Comparison of ENCODE assay signal across 16 mouse cellular contexts in the genomic region with DNA sequence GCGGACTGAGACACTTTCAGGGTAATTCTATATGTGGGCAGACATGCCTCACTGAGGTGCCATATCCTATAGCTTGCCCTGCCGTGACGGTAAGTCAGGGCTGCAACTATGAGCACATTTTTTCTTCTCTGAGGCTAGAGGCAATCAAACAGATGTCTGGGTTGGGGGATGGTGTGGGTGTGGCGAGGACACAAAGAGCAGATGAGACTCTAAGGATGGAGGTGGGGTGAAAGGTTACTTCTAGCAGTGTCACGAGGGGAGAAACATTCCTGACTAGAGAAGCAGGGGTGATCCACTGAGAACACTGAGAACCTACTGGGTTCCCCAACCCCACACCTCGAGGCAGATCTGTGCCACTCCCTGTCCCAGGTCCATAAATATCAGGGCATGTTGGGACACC. TPM values are rescaled to one million over a fixed set of nuclear protein-coding genes. Genes with fewer than 3 reads are reported as not detected.
DNase-seq lines count a peak whose midpoint lies in the region; ATAC-seq and TF ChIP-seq lines count a peak whose summit lies in the region.
"Had no signal": no experiment of that assay in that cellular context is flagged by ENCODE, and none has a peak within 500 bp of the region (broad histone marks: within the 10 kb centered on the region; RNA-seq: fewer than 3 reads in every experiment).

No protein-coding gene starts in this region.

- no peak overlapping the region for H3K9ac ChIP-seq in kidney, embryonic 15.5 days
- H3K9ac ChIP-seq in ES-Bruce4 (ENCODE audit: low read depth, poor library complexity, severe bottlenecking): no peak overlapping the region
- H3K9ac ChIP-seq in midbrain, embryonic 16.5 days (ENCODE audit: low read depth, low read length): no peak overlapping the region
- H3K9ac ChIP-seq: forebrain, embryonic 15.5 days; hindbrain, embryonic 14.5 days had no signal

- H3K4me2 ChIP-seq in kidney, embryonic 15.5 days: no peak overlapping the region
- H3K4me2 ChIP-seq in myocyte (ENCODE audit: low read depth): peak overlapping the region; percentile 22
- H3K4me2 ChIP-seq in midbrain, embryonic 16.5 days (ENCODE audit: low read length): no peak overlapping the region
- H3K4me2 ChIP-seq: forebrain, embryonic 15.5 days; heart, embryonic 11.5 days; hindbrain, embryonic 14.5 days had no signal

- peaks cover 91% of the 10 kb centered on the region for H3K36me3 ChIP-seq in kidney, embryonic 15.5 days
- H3K36me3 ChIP-seq in ES-Bruce4 (ENCODE audit: control insufficient read depth, insufficient read depth, low read length, poor library complexity, severe bottlenecking): peaks cover 41% of the 10 kb centered on the region
- H3K36me3 ChIP-seq in myocyte (ENCODE audit: control insufficient read depth, insufficient read depth): peaks cover 22% of the 10 kb centered on the region
- H3K36me3 ChIP-seq in midbrain, embryonic 16.5 days (ENCODE audit: control insufficient read depth, insufficient read depth, low read length): peaks cover 10% of the 10 kb centered on the region; the same call in 1 of the 2 replicates

- H3K79me2 ChIP-seq in myocyte (ENCODE audit: control insufficient read depth, insufficient read depth): peaks cover 34% of the 10 kb centered on the region

- no peak overlapping the region for H3ac ChIP-seq in myocyte (ENCODE audit: control insufficient read depth, insufficient read length)

- TF ChIP-seq CTCF in ES-Bruce4 (IDR thresholded peaks at IDR 0.05; ENCODE audit: low read depth, low read length): no peak

- DNase-seq in kidney, postnatal 10 days: no peak
- peak; percentile 43 for DNase-seq in ZHBTc4 (ENCODE audit: low read depth, low spot score)
- no peak for DNase-seq in spleen, postnatal 4 days (ENCODE audit: low spot score in 2 of 2)
- DNase-seq: adrenal gland, adult 8-10 months; layer of hippocampus, adult 9-11 months; right cerebral cortex, postnatal 14 days; thymus, postnatal 25 days had no signal

- H3K4me3 ChIP-seq in kidney, embryonic 15.5 days (replicated peaks): no peak overlapping the region
- H3K4me3 ChIP-seq in ES-Bruce4 (ENCODE audit: low read depth, low read length): no peak overlapping the region
- no peak overlapping the region for H3K4me3 ChIP-seq in myocyte
- no peak overlapping the region for H3K4me3 ChIP-seq in midbrain, embryonic 16.5 days (ENCODE audit: low read depth, low read length)
- H3K4me3 ChIP-seq: forebrain, embryonic 15.5 days had no signal

- WGBS in kidney, embryonic 15.5 days: 42% methylated on average over 6 of the region's 6 CpGs
- 75% methylated on average over 6 of the region's 6 CpGs for whole genome bisulfite sequencing in midbrain, embryonic 16.5 days

- no peaks in the 10 kb centered on the region for H3K27me3 ChIP-seq in kidney, embryonic 15.5 days
- H3K27me3 ChIP-seq in ES-Bruce4 (ENCODE audit: control insufficient read depth, insufficient read depth, low read length, poor library complexity, severe bottlenecking): no peaks in the 10 kb centered on the region
- no peaks in the 10 kb centered on the region for H3K27me3 ChIP-seq in myocyte (ENCODE audit: control insufficient read depth, insufficient read depth, insufficient read length)
- H3K27me3 ChIP-seq in midbrain, embryonic 16.5 days (ENCODE audit: control insufficient read depth, insufficient read depth, low read depth, low read length): no peaks in the 10 kb centered on the region
- H3K27me3 ChIP-seq: CH12.LX; forebrain, embryonic 15.5 days had no signal

- H3K27ac ChIP-seq in kidney, embryonic 15.5 days: peak overlapping the region; percentile 16; the same call in 1 of the 2 replicates
- H3K27ac ChIP-seq in ES-Bruce4 (ENCODE audit: insufficient read depth, low read length): peak overlapping the region; percentile 76
- no peak overlapping the region for H3K27ac ChIP-seq in midbrain, embryonic 16.5 days (ENCODE audit: low read length)
- H3K27ac ChIP-seq: forebrain, embryonic 15.5 days; hindbrain, embryonic 14.5 days had no signal

- no peak for TF ChIP-seq POLR2A in ES-Bruce4 (IDR thresholded peaks at IDR 0.05; ENCODE audit: insufficient read depth, low read length)
- TF ChIP-seq POLR2A in myocyte (IDR thresholded peaks at IDR 0.05; ENCODE audit: insufficient read length, low read depth): no peak

- ATAC-seq in kidney, embryonic 15.5 days (replicated peaks; ENCODE audit: low FRiP score): no peak
- no peak for ATAC-seq in midbrain, embryonic 16.5 days
- ATAC-seq: forebrain, embryonic 15.5 days had no signal

- peaks cover 18% of the 10 kb centered on the region for H3K4me1 ChIP-seq in kidney, embryonic 15.5 days
- peaks cover 9% of the 10 kb centered on the region for H3K4me1 ChIP-seq in ES-Bruce4 (ENCODE audit: control insufficient read depth, insufficient read depth, low read length)
- H3K4me1 ChIP-seq in midbrain, embryonic 16.5 days (ENCODE audit: control insufficient read depth, insufficient read depth, low read length): no peaks in the 10 kb centered on the region

- no peaks in the 10 kb centered on the region for H3K9me3 ChIP-seq in kidney, embryonic 15.5 days (replicated peaks)
- no peaks in the 10 kb centered on the region for H3K9me3 ChIP-seq in ES-Bruce4 (replicated peaks; ENCODE audit: control insufficient read depth, insufficient read depth, low read length, poor library complexity, severe bottlenecking)
- no peaks in the 10 kb centered on the region for H3K9me3 ChIP-seq in midbrain, embryonic 16.5 days (replicated peaks; ENCODE audit: control insufficient read depth, low read length, poor library complexity, severe bottlenecking)
- H3K9me3 ChIP-seq: forebrain, embryonic 15.5 days had no signal

- TF ChIP-seq EP300 in ES-Bruce4 (IDR thresholded peaks at IDR 0.05; ENCODE audit: insufficient read depth, low read depth, low read length): 0 out of 2 replicates have a peak, but pooled peaks have one; percentile 42

TF ChIP-seq in myocyte, 11 proteins besides CTCF, POLR2A, EP300 and RAD21:
- TF ChIP-seq POLR2AphosphoS2 (IDR thresholded peaks at IDR 0.05; ENCODE audit: insufficient read length, low read depth) (no peak), REST (IDR thresholded peaks at IDR 0.05; ENCODE audit: insufficient read depth, insufficient read length) (no peak), E2F4 (IDR thresholded peaks at IDR 0.05; ENCODE audit: insufficient read depth) (no peak), USF1 (IDR thresholded peaks at IDR 0.05; ENCODE audit: low read depth) (no peak), MYOG (IDR thresholded peaks at IDR 0.05; ENCODE audit: control insufficient read depth in 1 of 3, insufficient read depth in 1 of 3, insufficient read length in 2 of 3, low read depth in 2 of 3) (no peak)

RNA-seq across cellular contexts. Expression of a gene that starts 13.7 kb away (rescaled TPM):
- polyA plus RNA-seq in kidney, embryonic 15.5 days (2015; fragmentation: Nextera tagmentation; extraction: Ambion mirVana): 0.60 and 0.71 TPM in 2 replicates
- polyA plus RNA-seq in ES-Bruce4 (2011; ENCODE audit: insufficient read depth, insufficient read length, low read depth, missing spikeins): 0.57 and 0.68 TPM in 2 replicates
- polyA plus RNA-seq in myocyte (2012; fragmentation: generic; extraction: Trizol): 2.0 TPM
- polyA plus RNA-seq in midbrain, embryonic 16.5 days (2015; fragmentation: Nextera tagmentation; extraction: Ambion mirVana): 16.6 and 18.3 TPM in 2 replicates

RNA-seq across cellular contexts. Expression of a gene that starts 15.8 kb away (rescaled TPM):
- 40.3 and 47.7 TPM in 2 replicates for polyA plus RNA-seq in kidney, embryonic 15.5 days (2015; fragmentation: Nextera tagmentation; extraction: Ambion mirVana)
- polyA plus RNA-seq in ES-Bruce4 (2011; ENCODE audit: insufficient read depth, insufficient read length, low read depth, missing spikeins) (71.5 and 75.2 TPM in 2 replicates), myocyte (2012; fragmentation: generic; extraction: Trizol) (50.9 TPM)
- polyA plus RNA-seq in midbrain, embryonic 16.5 days (2015; fragmentation: Nextera tagmentation; extraction: Ambion mirVana): 28.4 and 28.6 TPM in 2 replicates

RNA-seq across cellular contexts. Expression of a gene that starts 19.1 kb away (rescaled TPM):
- polyA plus RNA-seq in kidney, embryonic 15.5 days (2015; fragmentation: Nextera tagmentation; extraction: Ambion mirVana): 103 and 113 TPM in 2 replicates
- polyA plus RNA-seq in ES-Bruce4 (2011; ENCODE audit: insufficient read depth, insufficient read length, low read depth, missing spikeins) (57.0 and 64.0 TPM in 2 replicates), myocyte (2012; fragmentation: generic; extraction: Trizol) (112 TPM)
- polyA plus RNA-seq in midbrain, embryonic 16.5 days (2015; fragmentation: Nextera tagmentation; extraction: Ambion mirVana): 79.4 and 87.2 TPM in 2 replicates

RNA-seq across cellular contexts. Expression of a gene that starts 19.1 kb away (rescaled TPM):
- 104 TPM in 2 replicates for polyA plus RNA-seq in kidney, embryonic 15.5 days (2015; fragmentation: Nextera tagmentation; extraction: Ambion mirVana)
- polyA plus RNA-seq in ES-Bruce4 (2011; ENCODE audit: insufficient read depth, insufficient read length, low read depth, missing spikeins) (106 and 133 TPM in 2 replicates), myocyte (2012; fragmentation: generic; extraction: Trizol) (105 TPM)
- 71.3 and 80.7 TPM in 2 replicates for polyA plus RNA-seq in midbrain, embryonic 16.5 days (2015; fragmentation: Nextera tagmentation; extraction: Ambion mirVana)

RNA-seq across cellular contexts. Expression of a gene that starts 30.2 kb away (rescaled TPM):
- 0.42 and 0.85 TPM in 2 replicates for polyA plus RNA-seq in kidney, embryonic 15.5 days (2015; fragmentation: Nextera tagmentation; extraction: Ambion mirVana)
- polyA plus RNA-seq in ES-Bruce4 (2011; ENCODE audit: insufficient read depth, insufficient read length, low read depth, missing spikeins): 0.91 and 1.3 TPM in 2 replicates
- polyA plus RNA-seq in myocyte (2012; fragmentation: generic; extraction: Trizol): 1.8 TPM
- 20.6 and 25.8 TPM in 2 replicates for polyA plus RNA-seq in midbrain, embryonic 16.5 days (2015; fragmentation: Nextera tagmentation; extraction: Ambion mirVana)
- polyA plus RNA-seq: kidney, embryonic 14.5 days had no signal
